Mouse (Mus musculus): Measurements from ENCODE around the gene Olfr1360.

The Olfr1360 gene

DNA sequence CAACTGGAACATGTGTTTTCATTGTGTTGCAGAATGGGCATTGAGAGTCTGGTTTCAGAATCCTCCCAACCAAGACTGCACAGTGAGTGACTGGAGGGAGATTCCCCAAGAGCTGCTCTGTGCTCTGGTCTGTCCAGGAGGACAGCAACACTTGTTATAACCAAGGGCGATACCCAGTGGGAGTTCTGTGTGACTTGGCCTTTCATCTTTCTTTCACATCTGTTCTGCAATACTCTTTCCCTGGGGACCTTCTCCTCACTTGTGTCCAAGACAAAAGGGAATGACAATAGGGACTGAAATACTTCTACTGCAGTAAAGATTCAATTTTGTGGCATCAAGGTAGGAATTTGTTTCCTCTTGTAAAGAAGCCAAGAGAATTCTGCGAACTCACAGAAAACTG, 34.8 kb downstream of the Olfr1360 start, which contains the start of gene Olfr11:
TSS of gene Olfr11 (minus strand) at position 101 of the 400 bp plus-strand sequence.
- DNase-seq: no peak
